Mouse (Mus musculus): ENCODE results near the gene Gramd1a. TPM values are rescaled to one million over a fixed set of nuclear protein-coding genes. Genes with fewer than 3 reads are reported as not detected.

The Gramd1a gene
- polyA plus RNA-seq, 1 experiment from 2014 or later = 241 TPM

GRCm38 (mm10) chr7:31163666-31164577 lies 8.2 kb upstream of the Gramd1a start:
- Histone ChIP-seq H3K4me1 (replicated peaks) (no peaks in the 10 kb centered on the region), H3K36me3 (no peaks in the 10 kb centered on the region), H3K9ac (replicated peaks) (no peak overlapping the region), H3K27me3 (no peaks in the 10 kb centered on the region), H3K4me2 (replicated peaks) (no peak overlapping the region), H3K9me3 (no peaks in the 10 kb centered on the region), H3K4me3 (replicated peaks) (no peak overlapping the region), H3K27ac (no peak overlapping the region)
- no peak for ATAC-seq
- WGBS = 65% methylated on average over 3 of the region's 3 CpGs

DNA sequence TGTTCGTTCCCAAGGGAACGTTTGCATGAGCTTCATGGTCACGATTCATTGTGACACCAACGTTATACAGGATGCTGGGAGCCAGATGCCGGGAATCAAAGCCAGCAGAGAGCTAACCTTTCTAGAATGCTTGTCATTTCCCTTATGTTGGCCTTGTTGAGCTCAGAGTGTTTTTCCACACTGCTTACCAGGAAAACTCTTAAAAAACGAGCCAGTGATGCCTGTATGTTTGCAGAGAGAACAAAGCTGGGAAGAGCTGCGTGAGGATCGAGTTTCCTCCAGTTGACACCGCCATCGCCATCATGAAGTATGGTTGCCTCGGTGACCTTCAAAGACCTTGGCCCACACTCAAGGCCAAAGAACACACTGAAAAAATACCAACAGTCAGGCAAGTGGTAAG lies 6.6 kb upstream of the Gramd1a start:
- Histone ChIP-seq H3K9me3 (no peaks in the 10 kb centered on the region), H3K9ac (replicated peaks) (no peak overlapping the region), H3K4me1 (replicated peaks) (no peaks in the 10 kb centered on the region), H3K36me3 (no peaks in the 10 kb centered on the region), H3K4me3 (replicated peaks) (no peak overlapping the region), H3K4me2 (replicated peaks) (no peak overlapping the region), H3K27me3 (no peaks in the 10 kb centered on the region), H3K27ac (no peak overlapping the region)
- no peak for ATAC-seq
- 74% methylated on average over 11 of the region's 11 CpGs for WGBS

DNA sequence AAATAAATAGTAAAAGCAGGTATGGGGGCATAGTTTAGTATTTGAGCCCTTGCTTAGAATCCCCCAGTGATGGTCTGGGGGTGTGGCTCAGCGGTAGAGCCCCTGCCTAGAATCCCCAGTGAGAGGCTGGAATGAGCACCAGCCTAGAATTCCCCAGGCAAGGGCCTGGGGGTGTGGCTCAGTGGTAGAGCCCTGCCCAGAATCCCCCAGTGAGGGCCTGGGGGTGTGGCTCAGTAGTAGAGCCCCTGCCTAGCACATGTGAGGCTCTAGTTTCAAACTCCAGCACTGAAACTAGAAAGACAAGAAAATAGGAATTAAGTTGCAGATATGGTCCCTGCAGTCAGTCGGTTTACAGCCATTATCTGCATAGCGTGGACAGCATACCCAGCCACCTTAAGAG lies 6.1 kb upstream of the Gramd1a start:
- Histone ChIP-seq H3K27ac (no peak overlapping the region), H3K36me3 (no peaks in the 10 kb centered on the region), H3K27me3 (no peaks in the 10 kb centered on the region), H3K4me1 (replicated peaks) (no peaks in the 10 kb centered on the region), H3K4me2 (replicated peaks) (no peak overlapping the region), H3K9ac (replicated peaks) (no peak overlapping the region), H3K9me3 (no peaks in the 10 kb centered on the region), H3K4me3 (replicated peaks) (no peak overlapping the region)
- no peak for ATAC-seq
- WGBS = 66% methylated on average over 3 of the region's 3 CpGs

GRCm38 (mm10) chr7:31161246-31161645 lies 5.5 kb upstream of the Gramd1a start:
- no peak for ATAC-seq
- 79% methylated on average over 3 of the region's 3 CpGs for WGBS
- H3K27me3 ChIP-seq = no peaks in the 10 kb centered on the region

GRCm38 (mm10) chr7:31160763-31161162 lies 5.1 kb upstream of the Gramd1a start:
- H3K36me3 ChIP-seq = no peaks in the 10 kb centered on the region
- no peak overlapping the region for H3K4me2 ChIP-seq (replicated peaks)
- H3K27me3 ChIP-seq = no peaks in the 10 kb centered on the region
- no peaks in the 10 kb centered on the region for H3K9me3 ChIP-seq
- H3K4me1 ChIP-seq (replicated peaks) = no peaks in the 10 kb centered on the region
- H3K27ac ChIP-seq = no peak overlapping the region
- no peak for ATAC-seq
- H3K9ac ChIP-seq (replicated peaks) = no peak overlapping the region
- no peak overlapping the region for H3K4me3 ChIP-seq (replicated peaks)
- WGBS = 91% methylated on average over 5 of the region's 5 CpGs

More at GRCm38 (mm10) chr7:31161246-31161645, 5.5 kb upstream of the Gramd1a start:
- no peak overlapping the region for H3K9ac ChIP-seq (replicated peaks)
- H3K27ac ChIP-seq = no peak overlapping the region
- no peak overlapping the region for H3K4me2 ChIP-seq (replicated peaks)
- H3K4me1 ChIP-seq (replicated peaks) = no peaks in the 10 kb centered on the region
- no peak overlapping the region for H3K4me3 ChIP-seq (replicated peaks)
- H3K9me3 ChIP-seq = no peaks in the 10 kb centered on the region
- no peaks in the 10 kb centered on the region for H3K36me3 ChIP-seq

- Histone ChIP-seq H3K9me3 (no peaks in the 10 kb centered on the region), H3K4me3 (replicated peaks) (no peak overlapping the region), H3K27me3 (no peaks in the 10 kb centered on the region), H3K36me3 (no peaks in the 10 kb centered on the region), H3K4me2 (replicated peaks) (no peak overlapping the region), H3K4me1 (replicated peaks) (peaks cover 8% of the 10 kb centered on the region), H3K9ac (replicated peaks) (no peak overlapping the region), H3K27ac (no peak overlapping the region)
- 45% methylated on average over 15 of the region's 19 CpGs for WGBS
- ATAC-seq = no peak
Observed at GRCm38 (mm10) chr7:31156034-31156928, 585 bp upstream of the Gramd1a start.

DNA sequence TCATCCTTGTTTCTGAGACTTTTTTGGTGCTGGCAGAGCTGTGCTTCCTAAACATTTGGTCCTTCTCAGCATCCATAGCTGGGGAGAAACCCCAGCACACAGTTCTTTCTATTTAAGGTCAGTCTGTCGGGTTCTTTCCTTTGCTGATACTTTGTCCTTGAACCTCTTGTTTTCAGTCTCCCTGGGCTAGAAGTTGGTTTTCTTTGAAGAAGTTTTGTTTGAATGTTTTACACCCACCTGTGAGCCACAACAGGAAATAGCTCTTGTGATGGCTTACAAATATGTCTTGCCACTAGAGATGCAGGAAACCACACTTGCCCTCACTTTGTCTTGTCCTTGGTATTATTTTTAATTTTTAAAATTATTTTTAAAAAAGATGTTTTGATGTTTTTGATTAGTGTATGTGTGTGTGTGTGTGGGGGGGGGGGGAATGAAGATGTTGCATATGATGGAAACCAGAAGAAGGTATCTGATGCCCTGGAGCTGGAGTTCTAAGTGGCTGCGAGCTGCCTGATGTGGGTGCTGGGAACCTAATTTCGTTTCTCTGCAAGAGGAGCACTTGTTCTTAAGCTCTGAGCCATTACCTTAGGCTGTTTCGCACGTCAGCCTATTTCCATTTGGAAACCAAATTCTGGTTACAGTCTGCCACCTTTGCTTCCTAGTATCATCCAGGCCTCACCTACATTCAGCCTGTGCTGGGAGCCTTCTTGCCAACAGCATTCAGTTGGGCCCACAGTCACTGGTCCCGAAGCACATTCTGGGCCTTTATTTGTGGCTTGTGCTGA lies 2.0 kb downstream of the Gramd1a start:
- 91% methylated on average over 6 of the region's 6 CpGs for WGBS
- no peaks in the 10 kb centered on the region for H3K36me3 ChIP-seq
- H3K4me3 ChIP-seq (replicated peaks) = no peak overlapping the region
- no peak overlapping the region for H3K27ac ChIP-seq
- no peaks in the 10 kb centered on the region for H3K27me3 ChIP-seq
- H3K9ac ChIP-seq (replicated peaks) = no peak overlapping the region
- no peak overlapping the region for H3K4me2 ChIP-seq (replicated peaks)
- H3K9me3 ChIP-seq = no peaks in the 10 kb centered on the region
- H3K4me1 ChIP-seq (replicated peaks) = peaks cover 18% of the 10 kb centered on the region
- no peak for ATAC-seq

GRCm38 (mm10) chr7:31151301-31152241 lies 4.1 kb downstream of the Gramd1a start:
- peak; percentile 51 for ATAC-seq
- H3K4me3 ChIP-seq (replicated peaks) = peak overlapping the region; percentile 95
- H3K27me3 ChIP-seq = no peaks in the 10 kb centered on the region
- H3K36me3 ChIP-seq = peaks cover 11% of the 10 kb centered on the region
- peaks cover 39% of the 10 kb centered on the region for H3K4me1 ChIP-seq (replicated peaks)
- H3K9me3 ChIP-seq = no peaks in the 10 kb centered on the region
- WGBS = 18% methylated on average over 23 of the region's 23 CpGs
- peak overlapping the region; percentile 83 for H3K4me2 ChIP-seq (replicated peaks)
- peak overlapping the region; percentile 99 for H3K9ac ChIP-seq (replicated peaks)
- peak overlapping the region; percentile 99 for H3K27ac ChIP-seq

DNA sequence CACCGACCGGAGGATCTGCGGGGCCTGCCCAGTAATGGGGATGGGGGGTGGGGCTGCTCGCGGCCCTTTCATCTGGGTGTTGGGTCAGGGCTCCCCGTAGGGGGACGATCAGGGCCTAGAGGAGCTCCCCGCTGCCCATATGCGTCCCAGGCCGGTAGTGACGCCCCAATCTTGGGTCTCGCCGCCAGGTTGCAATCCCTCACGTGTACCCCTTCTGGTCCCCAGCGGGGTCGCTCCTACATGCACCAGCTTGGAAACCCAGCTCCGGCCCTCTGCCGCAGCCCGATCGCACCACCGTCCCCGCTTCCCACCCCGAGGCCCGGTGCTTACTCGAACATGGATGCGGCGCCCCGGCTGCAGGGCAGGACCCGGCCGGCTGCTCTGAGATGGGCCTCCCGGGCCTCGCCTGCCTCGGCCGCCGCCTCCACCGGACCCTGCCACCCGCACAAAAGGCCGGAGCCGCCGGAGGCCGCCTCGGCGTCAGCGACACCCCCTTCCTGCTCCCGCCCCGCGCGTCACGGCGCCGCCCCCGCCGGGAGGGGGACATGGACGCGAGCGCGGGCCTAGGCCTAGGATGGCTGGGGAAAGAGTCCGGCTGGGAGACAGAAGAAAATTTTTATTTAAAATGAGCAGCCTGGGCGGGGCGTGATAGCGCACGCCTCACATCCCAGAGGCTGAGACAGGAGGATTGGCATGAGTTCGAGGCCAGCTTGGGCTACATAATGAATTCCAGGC lies 5.0 kb downstream of the Gramd1a start:
- H3K4me2 ChIP-seq (replicated peaks) = peak overlapping the region; percentile 83
- no peaks in the 10 kb centered on the region for H3K27me3 ChIP-seq
- H3K4me1 ChIP-seq (replicated peaks) = peaks cover 47% of the 10 kb centered on the region
- H3K4me3 ChIP-seq (replicated peaks) = peak overlapping the region; percentile 95
- no peaks in the 10 kb centered on the region for H3K9me3 ChIP-seq
- peak; percentile 79 for ATAC-seq
- WGBS = under 1% methylated on average over 61 of the region's 63 CpGs
- peaks cover 19% of the 10 kb centered on the region for H3K36me3 ChIP-seq
- peak overlapping the region; percentile 99 for H3K9ac ChIP-seq (replicated peaks)
- H3K27ac ChIP-seq = peak overlapping the region; percentile 99

DNA sequence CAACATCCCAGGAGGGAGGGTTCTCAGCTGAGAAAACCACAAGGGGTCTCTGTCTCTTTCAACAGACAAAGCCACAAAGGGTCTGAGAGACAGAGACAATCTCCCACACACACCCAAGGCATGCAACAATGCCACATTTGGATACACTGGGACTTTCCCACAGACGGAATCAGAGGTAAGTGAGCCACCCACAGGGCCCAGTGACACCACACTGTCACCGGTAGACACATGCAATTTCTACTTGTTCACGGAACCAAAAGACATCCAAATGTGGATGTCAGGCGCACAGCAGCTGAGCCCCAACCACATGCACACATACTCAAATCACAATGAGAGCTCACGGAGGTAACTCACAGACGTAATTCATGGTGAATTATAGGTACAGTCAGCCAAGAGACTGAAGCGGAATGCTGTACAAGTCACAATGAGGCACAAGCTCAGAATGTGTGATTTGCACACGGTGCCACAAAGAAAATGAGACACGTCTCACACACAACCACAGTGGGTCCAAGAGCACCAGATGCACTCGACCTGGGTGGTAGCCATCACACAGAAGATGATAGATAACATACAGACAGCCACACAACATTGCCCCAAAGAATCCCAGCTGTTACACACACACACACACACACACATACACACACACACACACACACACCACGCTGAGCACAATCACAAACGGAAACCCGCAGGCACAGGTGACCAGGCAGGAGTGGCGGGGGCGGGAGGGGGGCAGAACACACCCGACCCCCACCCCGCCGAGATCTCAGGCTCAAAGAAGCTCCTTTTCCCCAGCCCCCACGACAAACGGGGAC lies 5.7 kb downstream of the Gramd1a start:
- no peaks in the 10 kb centered on the region for H3K9me3 ChIP-seq
- peak; percentile 10 for ATAC-seq

More for the DNA sequence above, 5.7 kb downstream of the Gramd1a start:
- Histone ChIP-seq H3K4me1 (replicated peaks) (peaks cover 51% of the 10 kb centered on the region), H3K27me3 (no peaks in the 10 kb centered on the region), H3K9ac (replicated peaks) (peak overlapping the region; percentile 99), H3K4me3 (replicated peaks) (peak overlapping the region; percentile 95), H3K4me2 (replicated peaks) (peak overlapping the region; percentile 83), H3K27ac (peak overlapping the region; percentile 99), H3K36me3 (peaks cover 27% of the 10 kb centered on the region)
- 1% methylated on average over 20 of the region's 20 CpGs for WGBS

Data from midbrain, embryonic 13.5 days (tissue).